ENCODE assay signal across 16 mouse cellular contexts in genomic region chr9:56892111-56892510, GRCm38 (mm10). TPM values are rescaled to one million over a fixed set of nuclear protein-coding genes. Genes with fewer than 3 reads are reported as not detected.
DNase-seq lines count a peak whose midpoint lies in the region; ATAC-seq and TF ChIP-seq lines count a peak whose summit lies in the region.
"Had no signal": no experiment of that assay in that cellular context is flagged by ENCODE, and none has a peak within 500 bp of the region (broad histone marks: within the 10 kb centered on the region; RNA-seq: fewer than 3 reads in every experiment).

No protein-coding gene starts in this region.

- no peak for TF ChIP-seq CTCF in forebrain, postnatal 0 days (IDR thresholded peaks at IDR 0.05; ENCODE audit: low read depth)
- no peak for TF ChIP-seq CTCF in hindbrain, postnatal 0 days (IDR thresholded peaks at IDR 0.05; ENCODE audit: low read depth)

- no peak overlapping the region for H3K27ac ChIP-seq in forebrain, postnatal 0 days (ENCODE audit: low read depth, low read length)
- H3K27ac ChIP-seq in forebrain, embryonic 15.5 days (replicated peaks) = no peak overlapping the region
- H3K27ac ChIP-seq in hindbrain, postnatal 0 days = no peak overlapping the region
- no peak overlapping the region for H3K27ac ChIP-seq in hindbrain, embryonic 10.5 days
- H3K27ac ChIP-seq in midbrain, embryonic 12.5 days (replicated peaks) = no peak overlapping the region
- H3K27ac ChIP-seq in midbrain, embryonic 14.5 days (replicated peaks; ENCODE audit: low read depth, low read length) = no peak overlapping the region
- H3K27ac ChIP-seq in neural tube, embryonic 15.5 days (replicated peaks) = no peak overlapping the region
- H3K27ac ChIP-seq: lung, embryonic 15.5 days had no signal

- H3K4me2 ChIP-seq in forebrain, postnatal 0 days (ENCODE audit: low read depth) = no peak overlapping the region
- no peak overlapping the region for H3K4me2 ChIP-seq in forebrain, embryonic 15.5 days (replicated peaks)
- H3K4me2 ChIP-seq in hindbrain, postnatal 0 days (ENCODE audit: low read depth, low read length) = peak overlapping the region; percentile 46; the same call in 1 of the 2 replicates
- H3K4me2 ChIP-seq in midbrain, embryonic 12.5 days (replicated peaks) = no peak overlapping the region
- no peak overlapping the region for H3K4me2 ChIP-seq in midbrain, embryonic 14.5 days (ENCODE audit: low read length)
- peak overlapping the region; percentile 50; the same call in 1 of the 2 replicates for H3K4me2 ChIP-seq in neural tube, embryonic 15.5 days

- H3K9me3 ChIP-seq in forebrain, postnatal 0 days (ENCODE audit: low read length) = no peaks in the 10 kb centered on the region
- H3K9me3 ChIP-seq in forebrain, embryonic 15.5 days = no peaks in the 10 kb centered on the region
- no peaks in the 10 kb centered on the region for H3K9me3 ChIP-seq in hindbrain, postnatal 0 days (ENCODE audit: low read length)
- H3K9me3 ChIP-seq in hindbrain, embryonic 10.5 days = no peaks in the 10 kb centered on the region
- no peaks in the 10 kb centered on the region for H3K9me3 ChIP-seq in midbrain, embryonic 12.5 days
- no peaks in the 10 kb centered on the region for H3K9me3 ChIP-seq in midbrain, embryonic 14.5 days (ENCODE audit: control insufficient read depth, low read length)
- no peaks in the 10 kb centered on the region for H3K9me3 ChIP-seq in neural tube, embryonic 15.5 days (replicated peaks)
- H3K9me3 ChIP-seq: lung, embryonic 15.5 days had no signal

- 85% methylated on average over 10 of the region's 10 CpGs for WGBS in forebrain, postnatal 0 days
- 88% methylated on average over 10 of the region's 10 CpGs for WGBS in forebrain, embryonic 15.5 days
- WGBS in hindbrain, postnatal 0 days = 82% methylated on average over 10 of the region's 10 CpGs
- WGBS in hindbrain, embryonic 10.5 days = 80% methylated on average over 10 of the region's 10 CpGs
- WGBS in midbrain, embryonic 12.5 days = 85% methylated on average over 10 of the region's 10 CpGs
- 84% methylated on average over 10 of the region's 10 CpGs for WGBS in midbrain, embryonic 14.5 days
- WGBS in neural tube, embryonic 15.5 days = 90% methylated on average over 10 of the region's 10 CpGs

- H3K9ac ChIP-seq in forebrain, postnatal 0 days = 0 out of 2 replicates have a peak overlapping the region, but pooled peaks have one; percentile 15
- H3K9ac ChIP-seq in forebrain, embryonic 15.5 days (replicated peaks) = no peak overlapping the region
- H3K9ac ChIP-seq in hindbrain, postnatal 0 days (replicated peaks; ENCODE audit: low read length) = no peak overlapping the region
- peak overlapping the region; percentile 37; the same call in 1 of the 2 replicates for H3K9ac ChIP-seq in midbrain, embryonic 12.5 days (replicated peaks)
- H3K9ac ChIP-seq in midbrain, embryonic 14.5 days (replicated peaks; ENCODE audit: low read length) = no peak overlapping the region
- H3K9ac ChIP-seq in neural tube, embryonic 15.5 days (replicated peaks) = no peak overlapping the region
- H3K9ac ChIP-seq: lung, embryonic 15.5 days had no signal

- no peak overlapping the region for H3K4me3 ChIP-seq in forebrain, postnatal 0 days (ENCODE audit: low read depth, low read length)
- no peak overlapping the region for H3K4me3 ChIP-seq in forebrain, embryonic 15.5 days
- H3K4me3 ChIP-seq in hindbrain, postnatal 0 days (ENCODE audit: low read length) = no peak overlapping the region
- H3K4me3 ChIP-seq in hindbrain, embryonic 10.5 days = no peak overlapping the region
- no peak overlapping the region for H3K4me3 ChIP-seq in midbrain, embryonic 12.5 days
- H3K4me3 ChIP-seq in midbrain, embryonic 14.5 days (replicated peaks; ENCODE audit: low read depth, low read length) = no peak overlapping the region
- H3K4me3 ChIP-seq in neural tube, embryonic 15.5 days (replicated peaks) = no peak overlapping the region
- H3K4me3 ChIP-seq: lung, embryonic 15.5 days; myocyte had no signal

- no peaks in the 10 kb centered on the region for H3K27me3 ChIP-seq in forebrain, postnatal 0 days (ENCODE audit: insufficient read depth, low read length)
- H3K27me3 ChIP-seq in forebrain, embryonic 15.5 days = no peaks in the 10 kb centered on the region
- no peaks in the 10 kb centered on the region for H3K27me3 ChIP-seq in hindbrain, postnatal 0 days (ENCODE audit: insufficient read depth, low read length)
- H3K27me3 ChIP-seq in hindbrain, embryonic 10.5 days (ENCODE audit: insufficient read depth, poor library complexity, severe bottlenecking) = peaks cover 28% of the 10 kb centered on the region
- peaks cover 27% of the 10 kb centered on the region for H3K27me3 ChIP-seq in midbrain, embryonic 12.5 days
- H3K27me3 ChIP-seq in midbrain, embryonic 14.5 days (ENCODE audit: control insufficient read depth, insufficient read depth, low read length) = no peaks in the 10 kb centered on the region
- H3K27me3 ChIP-seq in neural tube, embryonic 15.5 days (replicated peaks) = peaks cover 7% of the 10 kb centered on the region
- H3K27me3 ChIP-seq: lung, embryonic 15.5 days had no signal

- no peaks in the 10 kb centered on the region for H3K36me3 ChIP-seq in forebrain, postnatal 0 days (ENCODE audit: insufficient read depth)
- no peaks in the 10 kb centered on the region for H3K36me3 ChIP-seq in forebrain, embryonic 15.5 days
- no peaks in the 10 kb centered on the region for H3K36me3 ChIP-seq in hindbrain, postnatal 0 days (ENCODE audit: insufficient read depth, low read length)
- H3K36me3 ChIP-seq in hindbrain, embryonic 10.5 days = no peaks in the 10 kb centered on the region
- H3K36me3 ChIP-seq in midbrain, embryonic 12.5 days = no peaks in the 10 kb centered on the region
- no peaks in the 10 kb centered on the region for H3K36me3 ChIP-seq in midbrain, embryonic 14.5 days (ENCODE audit: control insufficient read depth, insufficient read depth, low read length)
- no peaks in the 10 kb centered on the region for H3K36me3 ChIP-seq in neural tube, embryonic 15.5 days

- no peak for DNase-seq in forebrain, postnatal 0 days
- no peak for DNase-seq in hindbrain, postnatal 0 days (ENCODE audit: low spot score)
- no peak for DNase-seq in hindbrain, embryonic 10.5 days (ENCODE audit: low spot score)
- no peak for DNase-seq in midbrain, embryonic 14.5 days

- ATAC-seq in forebrain, postnatal 0 days = no peak
- ATAC-seq in forebrain, embryonic 15.5 days (replicated peaks) = no peak
- no peak for ATAC-seq in hindbrain, postnatal 0 days
- ATAC-seq in midbrain, embryonic 12.5 days (ENCODE audit: low FRiP score, low read depth) = no peak
- no peak for ATAC-seq in midbrain, embryonic 14.5 days (ENCODE audit: low FRiP score, low TSS enrichment)
- no peak for ATAC-seq in neural tube, embryonic 15.5 days (ENCODE audit: low FRiP score)

- no peaks in the 10 kb centered on the region for H3K4me1 ChIP-seq in forebrain, postnatal 0 days (ENCODE audit: insufficient read depth)
- peaks cover 15% of the 10 kb centered on the region for H3K4me1 ChIP-seq in forebrain, embryonic 15.5 days
- peaks cover 9% of the 10 kb centered on the region; the same call in 1 of the 2 replicates for H3K4me1 ChIP-seq in hindbrain, postnatal 0 days (ENCODE audit: insufficient read depth, low read length)
- H3K4me1 ChIP-seq in hindbrain, embryonic 10.5 days (replicated peaks) = peaks cover 32% of the 10 kb centered on the region
- peaks cover 20% of the 10 kb centered on the region for H3K4me1 ChIP-seq in midbrain, embryonic 12.5 days
- 0 out of 2 replicates have a peak, but pooled peaks cover 7% of the 10 kb centered on the region for H3K4me1 ChIP-seq in midbrain, embryonic 14.5 days (ENCODE audit: control insufficient read depth, insufficient read depth, low read length)
- peaks cover 25% of the 10 kb centered on the region for H3K4me1 ChIP-seq in neural tube, embryonic 15.5 days

RNA-seq across cellular contexts. Expression of gene Cspg4, which starts 27.3 kb away (rescaled TPM):
- 19.4 and 24.7 TPM in 2 replicates for total RNA-seq in forebrain, postnatal 0 days (2014; rRNA removed)
- 5.1 and 7.5 TPM in 2 replicates for polyA plus RNA-seq in forebrain, postnatal 0 days (2015; fragmentation: Nextera tagmentation; extraction: Ambion mirVana)
- 5.1 and 6.0 TPM in 2 replicates for polyA plus RNA-seq in forebrain, embryonic 15.5 days (2015; fragmentation: Nextera tagmentation; extraction: Ambion mirVana)
- 42.1 and 46.6 TPM in 2 replicates for total RNA-seq in hindbrain, postnatal 0 days (2014; rRNA removed)
- polyA plus RNA-seq in hindbrain, postnatal 0 days (2015; fragmentation: Nextera tagmentation; extraction: Ambion mirVana) = 7.3 and 7.6 TPM in 2 replicates
- polyA plus RNA-seq in hindbrain, embryonic 10.5 days (2016; fragmentation: Nextera tagmentation; extraction: Ambion mirVana) = 1.9 and 2.0 TPM in 2 replicates
- 3.5 and 4.0 TPM in 2 replicates for polyA plus RNA-seq in midbrain, embryonic 12.5 days (2016; fragmentation: Nextera tagmentation; extraction: Ambion mirVana)
- 4.1 TPM in 2 replicates for polyA plus RNA-seq in midbrain, embryonic 14.5 days (2014; fragmentation: Nextera tagmentation; extraction: Ambion mirVana)
- 10.5 and 13.1 TPM in 2 replicates for polyA plus RNA-seq in neural tube, embryonic 15.5 days (2015; fragmentation: Nextera tagmentation; extraction: Ambion mirVana)
- total RNA-seq: hematopoietic stem cell, adult 5-6 weeks had no signal

RNA-seq across cellular contexts. Expression of gene Odf3l1, which starts 27.6 kb away (rescaled TPM):
- total RNA-seq in forebrain, postnatal 0 days (2014; rRNA removed) = not detected in 2 replicates
- 0.12 and 0.13 TPM in 2 replicates for polyA plus RNA-seq in forebrain, postnatal 0 days (2015; fragmentation: Nextera tagmentation; extraction: Ambion mirVana)
- polyA plus RNA-seq in forebrain, embryonic 15.5 days (2015; fragmentation: Nextera tagmentation; extraction: Ambion mirVana) = not detected in 2 replicates
- total RNA-seq in hindbrain, postnatal 0 days (2014; rRNA removed) = 0.42 TPM in 1 of 2 replicates, not detected in the other
- polyA plus RNA-seq in hindbrain, postnatal 0 days (2015; fragmentation: Nextera tagmentation; extraction: Ambion mirVana) = 0.14 and 0.16 TPM in 2 replicates
- polyA plus RNA-seq in hindbrain, embryonic 10.5 days (2016; fragmentation: Nextera tagmentation; extraction: Ambion mirVana) = 0.14 TPM in 1 of 2 replicates, not detected in the other
- not detected in 2 replicates for polyA plus RNA-seq in midbrain, embryonic 12.5 days (2016; fragmentation: Nextera tagmentation; extraction: Ambion mirVana)
- not detected in 2 replicates for polyA plus RNA-seq in midbrain, embryonic 14.5 days (2014; fragmentation: Nextera tagmentation; extraction: Ambion mirVana)
- polyA plus RNA-seq in neural tube, embryonic 15.5 days (2015; fragmentation: Nextera tagmentation; extraction: Ambion mirVana) = 0.28 and 0.40 TPM in 2 replicates
- total RNA-seq: gastrocnemius, postnatal 36 days; hematopoietic stem cell, adult 5-6 weeks; layer of hippocampus, adult 2 months; layer of hippocampus, postnatal 36 days; left cerebral cortex, postnatal 14 days; liver, adult 2 months had no signal
- polyA plus RNA-seq: forebrain, embryonic 14.5 days had no signal

RNA-seq across cellular contexts. Expression of gene Snx33, which starts 36.1 kb away (rescaled TPM):
- 3.7 and 5.8 TPM in 2 replicates for total RNA-seq in forebrain, postnatal 0 days (2014; rRNA removed)
- polyA plus RNA-seq in forebrain, postnatal 0 days (2015; fragmentation: Nextera tagmentation; extraction: Ambion mirVana) = 1.2 and 1.3 TPM in 2 replicates
- 2.5 and 3.2 TPM in 2 replicates for polyA plus RNA-seq in forebrain, embryonic 15.5 days (2015; fragmentation: Nextera tagmentation; extraction: Ambion mirVana)
- total RNA-seq in hindbrain, postnatal 0 days (2014; rRNA removed) = 6.7 and 9.7 TPM in 2 replicates
- polyA plus RNA-seq in hindbrain, postnatal 0 days (2015; fragmentation: Nextera tagmentation; extraction: Ambion mirVana) = 2.3 and 2.4 TPM in 2 replicates
- polyA plus RNA-seq in hindbrain, embryonic 10.5 days (2016; fragmentation: Nextera tagmentation; extraction: Ambion mirVana) = 6.7 and 9.2 TPM in 2 replicates
- polyA plus RNA-seq in midbrain, embryonic 12.5 days (2016; fragmentation: Nextera tagmentation; extraction: Ambion mirVana) = 7.7 and 7.8 TPM in 2 replicates
- 1.6 and 2.5 TPM in 2 replicates for polyA plus RNA-seq in midbrain, embryonic 14.5 days (2014; fragmentation: Nextera tagmentation; extraction: Ambion mirVana)
- polyA plus RNA-seq in neural tube, embryonic 15.5 days (2015; fragmentation: Nextera tagmentation; extraction: Ambion mirVana) = 2.2 and 3.2 TPM in 2 replicates

RNA-seq across cellular contexts. Expression of gene Imp3, which starts 45.2 kb away (rescaled TPM):
- total RNA-seq in forebrain, postnatal 0 days (2014; rRNA removed) = 125 and 136 TPM in 2 replicates
- 87.5 and 104 TPM in 2 replicates for polyA plus RNA-seq in forebrain, postnatal 0 days (2015; fragmentation: Nextera tagmentation; extraction: Ambion mirVana)
- 79.2 and 85.0 TPM in 2 replicates for polyA plus RNA-seq in forebrain, embryonic 15.5 days (2015; fragmentation: Nextera tagmentation; extraction: Ambion mirVana)
- total RNA-seq in hindbrain, postnatal 0 days (2014; rRNA removed) = 142 and 178 TPM in 2 replicates
- 77.2 and 80.5 TPM in 2 replicates for polyA plus RNA-seq in hindbrain, postnatal 0 days (2015; fragmentation: Nextera tagmentation; extraction: Ambion mirVana)
- polyA plus RNA-seq in hindbrain, embryonic 10.5 days (2016; fragmentation: Nextera tagmentation; extraction: Ambion mirVana) = 66.8 and 67.9 TPM in 2 replicates
- polyA plus RNA-seq in midbrain, embryonic 12.5 days (2016; fragmentation: Nextera tagmentation; extraction: Ambion mirVana) = 62.9 and 64.9 TPM in 2 replicates
- polyA plus RNA-seq in midbrain, embryonic 14.5 days (2014; fragmentation: Nextera tagmentation; extraction: Ambion mirVana) = 69.6 and 84.5 TPM in 2 replicates
- polyA plus RNA-seq in neural tube, embryonic 15.5 days (2015; fragmentation: Nextera tagmentation; extraction: Ambion mirVana) = 73.7 and 77.5 TPM in 2 replicates

RNA-seq across cellular contexts. Expression of gene Snupn, which starts 58.6 kb away (rescaled TPM):
- 21.4 and 21.9 TPM in 2 replicates for total RNA-seq in forebrain, postnatal 0 days (2014; rRNA removed)
- polyA plus RNA-seq in forebrain, postnatal 0 days (2015; fragmentation: Nextera tagmentation; extraction: Ambion mirVana) = 19.4 and 23.2 TPM in 2 replicates
- polyA plus RNA-seq in forebrain, embryonic 15.5 days (2015; fragmentation: Nextera tagmentation; extraction: Ambion mirVana) = 29.5 and 31.9 TPM in 2 replicates
- total RNA-seq in hindbrain, postnatal 0 days (2014; rRNA removed) = 11.3 and 17.6 TPM in 2 replicates
- 22.4 and 22.6 TPM in 2 replicates for polyA plus RNA-seq in hindbrain, postnatal 0 days (2015; fragmentation: Nextera tagmentation; extraction: Ambion mirVana)
- 28.4 and 28.6 TPM in 2 replicates for polyA plus RNA-seq in hindbrain, embryonic 10.5 days (2016; fragmentation: Nextera tagmentation; extraction: Ambion mirVana)
- 28.4 TPM in 2 replicates for polyA plus RNA-seq in midbrain, embryonic 12.5 days (2016; fragmentation: Nextera tagmentation; extraction: Ambion mirVana)
- polyA plus RNA-seq in midbrain, embryonic 14.5 days (2014; fragmentation: Nextera tagmentation; extraction: Ambion mirVana) = 22.8 and 24.1 TPM in 2 replicates
- 28.3 and 29.6 TPM in 2 replicates for polyA plus RNA-seq in neural tube, embryonic 15.5 days (2015; fragmentation: Nextera tagmentation; extraction: Ambion mirVana)

Comparison
In these comparisons a context has a peak if more than half of its experiments do, and no peak if none do; other contexts are left out.
1. H3K9ac ChIP-seq: peak in forebrain, postnatal 0 days (single experiment) and midbrain, embryonic 12.5 days (single experiment); none in forebrain, embryonic 15.5 days (single experiment), hindbrain, postnatal 0 days (single experiment), midbrain, embryonic 14.5 days (single experiment) and neural tube, embryonic 15.5 days (single experiment).
2. H3K4me2 ChIP-seq: peak in hindbrain, postnatal 0 days (single experiment) and neural tube, embryonic 15.5 days (single experiment); none in forebrain, postnatal 0 days (single experiment), forebrain, embryonic 15.5 days (single experiment), midbrain, embryonic 12.5 days (single experiment) and midbrain, embryonic 14.5 days (single experiment).